Mouse (Mus musculus) midbrain, embryonic 16.5 days (tissue): ENCODE results near the gene Dnpep. TPM values are rescaled to one million over a fixed set of nuclear protein-coding genes. Genes with fewer than 3 reads are reported as not detected.

ENCODE experiments used
- ATAC-seq: fragments of 200-750 bp; cut with Nextera tagmentation; 2 replicates; pipeline ENCODE4 v1.8.0; 2017; ENCODE audit warnings: moderate TSS enrichment
- H3K27ac ChIP-seq: fragments of 300-500 bp; sonication (generic); 2 replicates; pipeline ENCODE4 v1.5.1; 2014; ENCODE audit warnings: mild to moderate bottlenecking, low read length, mixed read lengths
- H3K27me3 ChIP-seq: fragments of 300-500 bp; sonication (generic); 2 replicates; pipeline ENCODE4 v1.6.1; 2014; ENCODE audit warnings: low read depth, low read length, mixed read lengths; ENCODE audit not compliant: control insufficient read depth, insufficient read depth
- H3K36me3 ChIP-seq: fragments of 300-500 bp; sonication (generic); 2 replicates; pipeline ENCODE4 v1.6.1; 2014; ENCODE audit warnings: mild to moderate bottlenecking, low read length, moderate library complexity, mixed read lengths; ENCODE audit not compliant: control insufficient read depth, insufficient read depth
- H3K4me1 ChIP-seq: fragments of 300-500 bp; sonication (generic); 2 replicates; pipeline ENCODE4 v1.6.1; 2014; ENCODE audit warnings: mild to moderate bottlenecking, low read length, mixed read lengths; ENCODE audit not compliant: control insufficient read depth, insufficient read depth
- H3K4me2 ChIP-seq: fragments of 300-500 bp; sonication (generic); 2 replicates; pipeline ENCODE4 v1.6.1; 2014; ENCODE audit warnings: mild to moderate bottlenecking, low read length, mixed read lengths
- H3K4me3 ChIP-seq: fragments of 300-500 bp; sonication (generic); 2 replicates; pipeline ENCODE4 v1.5.1; 2014; ENCODE audit warnings: low read depth, mild to moderate bottlenecking, low read length, moderate library complexity, mixed read lengths
- H3K9ac ChIP-seq: fragments of 300-500 bp; sonication (generic); 2 replicates; pipeline ENCODE4 v1.6.1; 2014; ENCODE audit warnings: low read depth, low read length, mixed read lengths
- H3K9me3 ChIP-seq: fragments of 300-500 bp; sonication (generic); replicated peaks from 2 replicates; pipeline ENCODE4 v1.6.1; 2014; ENCODE audit warnings: mild to moderate bottlenecking, low read length, mixed read lengths; ENCODE audit not compliant: control insufficient read depth, poor library complexity, severe bottlenecking
- WGBS: fragments of 180-500 bp; shearing (Covaris S2); extraction: QIAGEN DNeasy Blood & Tissue Kit; methylation state at CpG from one replicate; pipeline ENCODE4 v1.1.7; 2014; 5-methylcytosine and 5-hydroxymethylcytosine counted together
- polyA plus RNA-seq: library from polyadenylated mRNA; unstranded; fragments of >200 nt; fragmentation: Nextera tagmentation; extraction: Ambion mirVana; gene quantifications from 2 replicates; pipeline ENCODE4 v1.2.1, GENCODE M21; 2015

The Dnpep gene
- polyA plus RNA-seq, 1 experiment from 2014 or later, result 145 TPM

DNA sequence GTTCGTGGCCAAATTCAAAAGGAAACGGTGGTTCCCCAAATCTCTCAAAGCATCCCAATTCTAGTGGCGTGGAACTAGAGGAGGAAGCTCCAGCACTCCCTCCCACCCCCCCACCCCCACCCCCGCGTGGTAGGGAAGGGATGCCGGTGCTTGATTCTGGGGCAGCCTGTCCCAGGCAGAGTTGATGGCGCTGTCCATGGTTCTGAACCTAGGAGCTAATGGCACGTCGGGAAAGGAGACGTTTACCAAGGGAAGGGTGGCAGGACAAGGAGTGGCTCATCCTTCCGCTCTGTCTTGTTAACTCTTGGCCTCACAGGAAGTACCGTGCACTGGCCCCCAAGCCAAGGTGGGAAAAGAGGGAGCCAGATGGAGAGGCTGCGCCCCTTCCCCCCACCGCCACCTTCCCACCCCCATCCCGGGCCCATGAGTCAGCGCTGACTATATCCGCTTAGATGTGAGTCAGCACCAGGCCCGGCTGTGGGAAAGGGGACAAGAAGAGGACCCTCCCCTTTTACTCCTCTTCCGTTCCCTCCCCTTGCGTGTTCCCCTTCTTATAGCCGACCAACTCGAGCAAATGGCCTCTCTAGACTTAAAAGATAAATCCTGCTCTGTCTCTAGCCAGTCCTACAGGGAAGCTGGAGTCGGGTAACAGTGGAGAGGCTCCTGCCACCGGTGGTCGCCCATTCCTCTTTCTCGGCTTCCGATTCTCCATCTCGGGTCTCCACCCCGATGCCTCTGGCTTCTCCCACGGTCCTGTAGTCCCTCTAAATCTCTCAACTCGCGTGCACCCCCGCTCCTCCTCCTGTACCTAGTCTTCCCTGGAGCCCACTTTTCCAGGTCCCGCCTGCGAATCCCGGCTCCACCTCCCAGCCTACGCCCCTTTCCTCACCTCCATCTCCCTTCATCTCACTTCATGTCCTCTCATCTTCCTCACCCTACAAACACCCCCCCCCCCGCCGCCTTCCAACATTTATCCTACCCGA lies 54.5 kb downstream of the Dnpep start:
- H3K9ac ChIP-seq, result peak overlapping the region; percentile 76
- peak; percentile 78 for ATAC-seq
- peak overlapping the region; percentile 67 for H3K4me3 ChIP-seq
- H3K9me3 ChIP-seq, result no peaks in the 10 kb centered on the region
- H3K4me2 ChIP-seq, result peak overlapping the region; percentile 75
- peaks cover 2% of the 10 kb centered on the region; the same call in 1 of the 2 replicates for H3K4me1 ChIP-seq
- WGBS, result 2% methylated on average over 40 of the region's 40 CpGs
- no peak overlapping the region; the same call in 1 of the 2 replicates for H3K27ac ChIP-seq
- peaks cover 15% of the 10 kb centered on the region for H3K27me3 ChIP-seq
- no peaks in the 10 kb centered on the region for H3K36me3 ChIP-seq

DNA sequence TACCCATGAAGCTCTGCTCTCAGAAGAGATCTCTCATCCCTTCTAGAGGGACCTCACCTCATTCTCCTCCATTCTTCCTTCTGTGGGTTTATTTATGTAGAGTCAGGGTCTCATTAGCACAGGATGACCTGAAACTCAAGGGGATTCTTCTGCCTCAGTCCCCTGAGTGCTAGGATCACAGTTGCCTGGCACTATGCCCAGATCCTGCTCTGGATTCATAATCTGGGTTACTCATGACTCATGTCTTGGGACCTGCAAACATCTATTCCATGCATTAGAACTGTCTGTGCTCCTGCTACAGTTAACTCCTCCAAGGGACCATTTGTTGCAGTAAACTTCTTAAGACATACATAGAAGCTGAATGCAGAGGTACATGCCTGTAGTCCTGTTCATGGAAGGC lies 56.5 kb downstream of the Dnpep start:
- no peaks in the 10 kb centered on the region for H3K9me3 ChIP-seq
- H3K27me3 ChIP-seq, result peaks cover 19% of the 10 kb centered on the region
- no peak for ATAC-seq
- no peak overlapping the region for H3K4me2 ChIP-seq
- peaks cover 2% of the 10 kb centered on the region; the same call in 1 of the 2 replicates for H3K4me1 ChIP-seq
- H3K9ac ChIP-seq, result no peak overlapping the region
- H3K36me3 ChIP-seq, result no peaks in the 10 kb centered on the region
- no peak overlapping the region for H3K27ac ChIP-seq
- no peak overlapping the region for H3K4me3 ChIP-seq

Other genes starting within 250 kb of the Dnpep start
- 5.1 and 5.2 TPM in 2 replicates for gene Nhej1, start 192.8 kb downstream of the Dnpep start, polyA plus RNA-seq
- gene Slc23a3, start 184.1 kb downstream of the Dnpep start, polyA plus RNA-seq, result not detected in 2 replicates
- gene Cnppd1, start 175.3 kb downstream of the Dnpep start, polyA plus RNA-seq, result 52.5 and 54.0 TPM in 2 replicates
- gene Retreg2, start 175.2 kb downstream of the Dnpep start, polyA plus RNA-seq, result 134 and 138 TPM in 2 replicates
- 38.2 and 41.8 TPM in 2 replicates for gene Zfand2b, start 149.3 kb downstream of the Dnpep start, polyA plus RNA-seq
- 57.1 and 57.7 TPM in 2 replicates for gene Abcb6, start 137.6 kb downstream of the Dnpep start, polyA plus RNA-seq
- gene Ankzf1, start 125.8 kb downstream of the Dnpep start, polyA plus RNA-seq, result 27.2 and 29.5 TPM in 2 replicates
- gene Atg9a, start 125.8 kb downstream of the Dnpep start, polyA plus RNA-seq, result 59.0 and 60.8 TPM in 2 replicates
- gene Glb1l, start 107.2 kb downstream of the Dnpep start, polyA plus RNA-seq, result 23.0 and 25.4 TPM in 2 replicates
- gene Stk16, start 107.2 kb downstream of the Dnpep start, polyA plus RNA-seq, result 147 and 154 TPM in 2 replicates
- 11.2 and 22.2 TPM in 2 replicates for gene Tuba4a, start 98.1 kb downstream of the Dnpep start, polyA plus RNA-seq
- gene A630095N17Rik, start 85.9 kb downstream of the Dnpep start, polyA plus RNA-seq, result not detected in 2 replicates
- gene Dnajb2, start 81.6 kb downstream of the Dnpep start, polyA plus RNA-seq, result 79.4 and 84.3 TPM in 2 replicates
- gene Ptprn, start 53.5 kb downstream of the Dnpep start, polyA plus RNA-seq, result 26.3 and 33.4 TPM in 2 replicates
- gene Resp18, start 39.6 kb downstream of the Dnpep start, polyA plus RNA-seq, result 209 and 241 TPM in 2 replicates
- 1.2 and 1.7 TPM in 2 replicates for gene Des, start 42.3 kb upstream of the Dnpep start, polyA plus RNA-seq
- gene Speg, start 57.3 kb upstream of the Dnpep start, polyA plus RNA-seq, result 17.7 and 20.8 TPM in 2 replicates
- gene Gmppa, start 117.9 kb upstream of the Dnpep start, polyA plus RNA-seq, result 79.7 and 81.3 TPM in 2 replicates
- 45.4 and 54.8 TPM in 2 replicates for gene Asic4, start 132.4 kb upstream of the Dnpep start, polyA plus RNA-seq
- 34.8 and 37.5 TPM in 2 replicates for gene Chpf, start 161.3 kb upstream of the Dnpep start, polyA plus RNA-seq
- gene Tmem198, start 161.5 kb upstream of the Dnpep start, polyA plus RNA-seq, result 52.0 and 56.7 TPM in 2 replicates
- 23.1 and 24.2 TPM in 2 replicates for gene Obsl1, start 188.5 kb upstream of the Dnpep start, polyA plus RNA-seq
- gene Inha, start 189.1 kb upstream of the Dnpep start, polyA plus RNA-seq, result 19.7 and 21.2 TPM in 2 replicates
- 23.2 and 25.9 TPM in 2 replicates for gene Stk11ip, start 203.5 kb upstream of the Dnpep start, polyA plus RNA-seq
- gene Slc4a3, start 228.3 kb upstream of the Dnpep start, polyA plus RNA-seq, result 78.6 and 83.0 TPM in 2 replicates